Mouse (Mus musculus) central nervous system, embryonic 18 days (tissue): ENCODE results near the gene Olfr558. TPM values are rescaled to one million over a fixed set of nuclear protein-coding genes. Genes with fewer than 3 reads are reported as not detected.

Source experiments
- polyA plus RNA-seq: library from polyadenylated mRNA; depleted of rRNA; stranded (reverse); fragments of >200 nt; gene quantifications from 2 replicates; pipeline ENCODE4 v1.2.3, GENCODE M21; 2012; rRNA removed

Olfr558 gene
- polyA plus RNA-seq = 0.05 and 0.15 TPM in 2 replicates

DNA sequence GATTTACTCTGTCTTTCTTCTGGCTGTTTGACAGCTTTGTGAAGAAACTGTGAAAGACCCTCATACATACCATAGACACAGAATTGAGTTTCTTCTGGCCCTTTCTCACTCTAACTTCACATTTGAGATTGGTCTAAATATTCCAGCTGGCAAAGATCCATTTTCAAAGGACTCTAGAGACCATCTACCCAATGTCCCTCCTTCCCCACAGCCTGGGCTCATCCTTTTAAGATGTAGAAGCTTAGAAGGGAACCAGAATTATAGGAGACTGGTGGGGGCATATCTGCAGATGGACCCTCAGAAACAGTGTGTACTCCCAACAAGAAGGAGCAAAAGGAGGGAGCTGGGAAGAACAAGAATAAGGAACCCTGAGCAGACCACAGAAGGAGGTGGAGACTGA lies at the start of gene Olfr558:
Olfr558 (plus strand) TSS at position 301 of the 400 bp plus-strand sequence.

DNA sequence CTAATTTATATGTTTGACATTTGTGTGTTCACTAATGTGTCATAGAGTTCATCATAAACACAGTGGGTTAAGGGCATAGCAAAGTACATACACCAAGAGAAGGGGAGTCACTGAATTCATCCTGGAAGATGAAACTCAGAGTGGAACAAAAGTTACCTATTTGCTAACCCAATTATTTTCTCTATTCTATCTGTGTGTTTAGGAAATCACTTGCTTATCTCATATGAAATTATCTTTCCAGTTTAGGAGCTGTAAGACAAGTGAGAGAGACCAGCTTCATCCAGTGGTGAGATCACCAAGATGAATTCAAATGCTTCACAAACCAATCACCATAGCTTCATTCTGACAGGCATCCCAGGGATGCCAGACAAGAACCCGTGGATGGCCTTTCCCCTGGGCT lies 43.5 kb upstream of the Olfr558 start, which contains the start of gene Olfr555:
Olfr555 (plus strand) TSS at position 301 of the 400 bp plus-strand sequence.

GRCm38 (mm10) chr7:102664599-102664998 lies 37.4 kb upstream of the Olfr558 start, which contains the start of gene Olfr556:
TSS of gene Olfr556 (plus strand) at chr7:102664899.

DNA sequence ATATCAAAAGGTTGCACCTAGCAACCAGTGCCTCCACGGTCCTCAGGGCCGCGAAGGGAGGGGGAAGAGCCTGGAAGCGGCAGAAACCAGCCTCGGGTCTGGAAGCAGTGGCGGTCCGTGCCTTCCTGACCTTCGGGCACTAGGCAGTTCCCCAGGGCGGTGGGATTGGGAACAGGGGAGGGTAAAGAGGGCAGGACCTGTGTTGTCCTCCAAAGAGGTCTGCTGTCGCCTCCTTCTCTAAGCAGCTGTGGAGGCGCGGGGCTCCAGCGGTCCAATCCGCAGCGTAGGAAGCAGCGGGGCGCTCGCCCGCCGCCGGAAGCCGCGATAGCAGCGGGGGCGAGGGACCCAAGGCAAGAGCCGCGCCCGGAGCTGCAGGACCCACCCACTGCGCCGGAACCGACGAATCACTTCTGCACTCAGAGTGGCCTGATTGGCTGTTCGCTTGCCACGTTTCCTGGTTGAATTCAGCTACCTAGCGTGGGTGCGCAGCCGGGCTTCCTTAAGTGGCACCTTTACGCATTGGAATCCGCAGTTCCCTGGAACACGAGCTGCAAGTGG lies 15.0 kb upstream of the Olfr558 start, which contains the start of gene Trim68:
Trim68 (minus strand) TSS at position 384 of the 558 bp plus-strand sequence.

GRCm38 (mm10) chr7:102695358-102696125 lies 6.5 kb upstream of the Olfr558 start, which contains the start of gene Olfr557:
TSS of gene Olfr557 (plus strand) at chr7:102695910.

GRCm38 (mm10) chr7:102718970-102719369 lies 17.0 kb downstream of the Olfr558 start, which contains the start of gene Olfr33:
TSS of gene Olfr33 (minus strand) at chr7:102719070.

DNA sequence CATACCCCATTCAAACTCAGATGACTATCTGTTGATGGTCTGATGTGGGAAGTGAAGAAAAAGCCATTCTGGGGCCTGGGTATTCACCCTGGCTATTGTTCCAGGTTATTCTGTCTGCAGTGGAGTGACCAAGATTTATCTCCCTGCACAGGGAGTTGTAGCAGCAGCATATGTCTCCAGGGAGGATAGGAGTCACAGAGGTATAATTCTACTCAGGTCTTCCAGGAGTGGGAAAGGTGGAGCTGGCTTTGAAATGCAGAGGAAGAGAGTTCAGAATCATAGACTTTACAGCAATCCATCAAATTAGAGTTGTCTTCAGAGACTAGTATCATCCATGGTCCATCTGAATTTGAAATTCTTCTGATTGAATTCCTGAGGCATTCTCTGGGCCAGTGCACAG lies 25.4 kb downstream of the Olfr558 start, which contains the start of gene Olfr559:
Olfr559 (minus strand) TSS at position 101 of the 400 bp plus-strand sequence.

DNA sequence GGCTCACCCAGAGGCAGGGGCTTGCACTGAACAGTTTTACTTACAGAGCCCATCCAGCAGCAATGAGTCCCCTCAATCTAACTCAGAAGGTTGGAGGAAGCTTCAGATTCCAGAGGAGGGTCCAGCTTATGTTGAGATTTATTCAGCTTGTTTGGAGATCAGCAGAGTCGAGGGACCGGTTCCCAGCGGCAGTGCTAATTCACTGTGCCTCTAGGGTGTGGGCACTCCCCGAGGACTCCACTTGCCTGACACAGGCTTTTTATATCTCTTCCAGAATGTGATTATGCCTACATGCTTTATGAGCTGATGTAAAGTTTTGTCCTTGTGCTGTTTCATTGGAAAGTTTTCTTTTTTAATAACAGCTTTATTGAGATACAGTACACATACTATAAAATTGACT lies 57.3 kb downstream of the Olfr558 start, which contains the start of the genes Olfr560 and Olfr78:
Olfr560 (minus strand) TSS at position 101 of the 400 bp plus-strand sequence.
Olfr78 (minus strand) TSS at position 206 of the 400 bp plus-strand sequence.

Other genes starting within 250 kb of the Olfr558 start
- not detected in 2 replicates for gene Olfr543, start 220.5 kb upstream of the Olfr558 start, polyA plus RNA-seq
- not detected in 2 replicates for gene Olfr544, start 213.9 kb upstream of the Olfr558 start, polyA plus RNA-seq
- 0.05 TPM in 1 of 2 replicates, not detected in the other for gene Olfr545, start 202.6 kb upstream of the Olfr558 start, polyA plus RNA-seq
- not detected in 2 replicates for gene Olfr547, start 167.5 kb upstream of the Olfr558 start, polyA plus RNA-seq
- not detected in 2 replicates for gene Olfr548-ps1, start 161.3 kb upstream of the Olfr558 start, polyA plus RNA-seq
- not detected in 2 replicates for gene Olfr549, start 152.3 kb upstream of the Olfr558 start, polyA plus RNA-seq
- 1.8 and 2.0 TPM in 2 replicates for gene Trim21, start 136.7 kb upstream of the Olfr558 start, polyA plus RNA-seq
- not detected in 2 replicates for gene Olfr550, start 130.8 kb upstream of the Olfr558 start, polyA plus RNA-seq
- not detected in 2 replicates for gene Olfr551, start 110.3 kb upstream of the Olfr558 start, polyA plus RNA-seq
- gene Olfr552, start 104.4 kb upstream of the Olfr558 start, polyA plus RNA-seq = not detected in 2 replicates
- not detected in 2 replicates for gene Olfr553, start 84.0 kb upstream of the Olfr558 start, polyA plus RNA-seq
- gene Olfr554, start 63.8 kb upstream of the Olfr558 start, polyA plus RNA-seq = not detected in 2 replicates
- not detected in 2 replicates for gene Olfr555, start 43.4 kb upstream of the Olfr558 start, polyA plus RNA-seq
- gene Olfr556, start 37.3 kb upstream of the Olfr558 start, polyA plus RNA-seq = not detected in 2 replicates
- gene Trim68, start 14.9 kb upstream of the Olfr558 start, polyA plus RNA-seq = 13.5 and 14.2 TPM in 2 replicates
- not detected in 2 replicates for gene Olfr557, start 6.3 kb upstream of the Olfr558 start, polyA plus RNA-seq
- gene Olfr33, start 16.9 kb downstream of the Olfr558 start, polyA plus RNA-seq = not detected in 2 replicates
- gene Olfr559, start 25.3 kb downstream of the Olfr558 start, polyA plus RNA-seq = not detected in 2 replicates
- not detected in 2 replicates for gene Olfr560, start 57.2 kb downstream of the Olfr558 start, polyA plus RNA-seq
- gene Olfr78, start 57.3 kb downstream of the Olfr558 start, polyA plus RNA-seq = 0.13 and 0.17 TPM in 2 replicates
- gene Olfr561, start 69.0 kb downstream of the Olfr558 start, polyA plus RNA-seq = not detected in 2 replicates
- not detected in 2 replicates for gene Olfr564, start 101.3 kb downstream of the Olfr558 start, polyA plus RNA-seq
- gene Olfr566, start 156.6 kb downstream of the Olfr558 start, polyA plus RNA-seq = not detected in 2 replicates
- gene Olfr568, start 174.9 kb downstream of the Olfr558 start, polyA plus RNA-seq = not detected in 2 replicates
- gene Olfr569, start 188.7 kb downstream of the Olfr558 start, polyA plus RNA-seq = not detected in 2 replicates
- gene Olfr570, start 192.4 kb downstream of the Olfr558 start, polyA plus RNA-seq = 0.05 TPM in 1 of 2 replicates, not detected in the other
- gene Olfr571, start 215.3 kb downstream of the Olfr558 start, polyA plus RNA-seq = not detected in 2 replicates
- not detected in 2 replicates for gene Olfr572, start 222.2 kb downstream of the Olfr558 start, polyA plus RNA-seq
- not detected in 2 replicates for gene Olfr573-ps1, start 240.4 kb downstream of the Olfr558 start, polyA plus RNA-seq
- not detected in 2 replicates for gene Olfr574, start 246.3 kb downstream of the Olfr558 start, polyA plus RNA-seq